Mouse (Mus musculus) MEL (cell line): ENCODE data around the gene Pten.

Experiments used
- CHD2 ChIP-seq: IDR thresholded peaks from 2 replicates; pipeline ENCODE4 v1.6.1; 2011; ENCODE audit warnings: low read length, improper control_type of control experiment
- CTCF ChIP-seq, 3 experiments: IDR thresholded peaks in 2 of 3; conservative IDR thresholded peaks in 1 of 3; 2 replicates each; pipeline ENCODE4 v1.5.1; 2011 to 2012; ENCODE audit warnings: low read length in 3 of 3, low read depth in 2 of 3, mild to moderate bottlenecking in 2 of 3, improper control_type of control experiment in 1 of 3, inconsistent platforms in 1 of 3, mixed read lengths in 1 of 3, moderate library complexity in 1 of 3; ENCODE audit not compliant: control insufficient read depth in 1 of 3, insufficient read depth in 1 of 3, poor library complexity in 1 of 3, severe bottlenecking in 1 of 3
- E2F4 ChIP-seq: IDR thresholded peaks from 2 replicates; pipeline ENCODE4 v1.6.1; 2011; ENCODE audit warnings: low read depth, low read length, improper control_type of control experiment, borderline replicate concordance
- EP300 ChIP-seq, 2 experiments: IDR thresholded peaks; 2 replicates each; pipeline ENCODE4 v1.6.1; 2011; ENCODE audit warnings: improper control_type of control experiment in 2 of 2, low read length in 2 of 2, low read depth in 1 of 2, mild to moderate bottlenecking in 1 of 2
- GATA1 ChIP-seq: IDR thresholded peaks from 2 replicates; pipeline ENCODE4 v1.6.1; 2011; ENCODE audit warnings: low read depth, low read length, improper control_type of control experiment
- HCFC1 ChIP-seq: IDR thresholded peaks from 2 replicates; pipeline ENCODE4 v1.6.1; 2012; ENCODE audit warnings: low read depth, mild to moderate bottlenecking, inconsistent platforms, low read length, improper control_type of control experiment, moderate library complexity
- KAT2A ChIP-seq: conservative IDR thresholded peaks from 2 replicates; pipeline ENCODE4 v1.6.1; 2012; ENCODE audit warnings: low read depth, low read length, improper control_type of control experiment, inconsistent platforms
- MEF2A ChIP-seq: IDR thresholded peaks from 2 replicates; pipeline ENCODE4 v1.6.1; 2014; ENCODE audit warnings: low read depth, mild to moderate bottlenecking, inconsistent platforms, low read length, improper control_type of control experiment; ENCODE audit not compliant: poor library complexity, insufficient replicate concordance, severe bottlenecking; ENCODE audit errors: extremely low read depth
- MXI1 ChIP-seq: IDR thresholded peaks from 2 replicates; pipeline ENCODE4 v1.6.1; 2011; ENCODE audit warnings: mild to moderate bottlenecking, low read depth, low read length, improper control_type of control experiment
- MYB ChIP-seq: IDR thresholded peaks from 2 replicates; pipeline ENCODE4 v1.6.1; 2011; ENCODE audit warnings: mild to moderate bottlenecking, low read depth, low read length, improper control_type of control experiment
- POLR2A ChIP-seq, 2 experiments: IDR thresholded peaks; 2 replicates each; pipeline ENCODE4 v1.6.1; 2011 to 2012; ENCODE audit warnings: low read length in 2 of 2, mild to moderate bottlenecking in 2 of 2, control low read depth in 1 of 2, improper control_type of control experiment in 1 of 2, low read depth in 1 of 2, moderate library complexity in 1 of 2; ENCODE audit not compliant: control insufficient read depth in 1 of 2, insufficient read depth in 1 of 2, poor library complexity in 1 of 2
- TBP ChIP-seq: IDR thresholded peaks from 2 replicates; pipeline ENCODE4 v1.8.0; 2011; ENCODE audit warnings: low read depth, low read length, improper control_type of control experiment
- USF2 ChIP-seq, 2 experiments: IDR thresholded peaks; 2 replicates each; pipeline ENCODE4 v1.6.1; 2011 to 2012; ENCODE audit warnings: improper control_type of control experiment in 2 of 2, low read length in 2 of 2, borderline replicate concordance in 1 of 2, inconsistent platforms in 1 of 2, low read depth in 1 of 2, mild to moderate bottlenecking in 1 of 2; ENCODE audit not compliant: insufficient read depth in 1 of 2
- ZMIZ1 ChIP-seq: IDR thresholded peaks from 2 replicates; pipeline ENCODE4 v1.6.1; 2012; ENCODE audit warnings: low read depth, mild to moderate bottlenecking, inconsistent platforms, low read length, improper control_type of control experiment, moderate library complexity

DNA sequence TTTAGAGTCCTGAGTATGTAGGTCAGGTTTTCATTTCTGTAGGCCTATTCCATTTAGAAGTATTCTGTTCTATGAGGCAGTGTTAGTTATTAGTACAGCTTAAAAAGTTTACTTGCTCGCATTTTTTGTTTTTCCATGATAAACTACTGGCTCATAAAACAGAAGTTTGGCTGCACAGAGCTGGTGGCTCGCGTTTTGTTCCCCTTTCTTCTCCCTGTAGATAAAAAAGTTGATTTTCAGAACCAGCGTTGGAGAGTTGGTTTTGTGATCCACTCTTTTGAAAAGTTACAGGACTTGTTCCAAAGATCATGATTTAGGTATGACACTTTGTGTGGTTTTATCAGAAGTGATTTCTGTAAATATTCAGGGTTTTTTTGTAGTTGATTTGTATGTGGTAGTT is 5.2 kb downstream of the Pten start:
- no peak for TF ChIP-seq MYB
- no peak for TF ChIP-seq CTCF (IDR thresholded peaks at IDR 0.05 in 2 of 3, conservative IDR thresholded peaks at IDR 0.05 in 1 of 3; ENCODE audit: control insufficient read depth in 1 of 3, insufficient read depth in 1 of 3, low read depth in 2 of 3, low read length in 3 of 3, poor library complexity in 1 of 3, severe bottlenecking in 1 of 3)
- TF ChIP-seq CHD2, result no peak
- TF ChIP-seq POLR2A (IDR thresholded peaks at IDR 0.05; ENCODE audit: control insufficient read depth in 1 of 2, insufficient read depth in 1 of 2, low read depth in 1 of 2, low read length in 2 of 2, poor library complexity in 1 of 2), result no peak
- TF ChIP-seq ZMIZ1, result no peak
- TF ChIP-seq MXI1, result peak; percentile 52; the same call in 1 of the 2 replicates
- TF ChIP-seq GATA1, result peak; percentile 57; the same call in 1 of the 2 replicates
- TF ChIP-seq MEF2A, result no peak
- TF ChIP-seq TBP, result no peak
- peak in 1 of 2 experiments; percentile 49; a peak in 2 of 4 replicates for TF ChIP-seq EP300 (IDR thresholded peaks at IDR 0.05; ENCODE audit: low read depth in 1 of 2, low read length in 2 of 2)
- TF ChIP-seq USF2 (IDR thresholded peaks at IDR 0.05; ENCODE audit: borderline replicate concordance in 1 of 2, insufficient read depth in 1 of 2, low read depth in 1 of 2, low read length in 2 of 2), result no peak
- no peak for TF ChIP-seq HCFC1
- TF ChIP-seq E2F4, result no peak
- no peak for TF ChIP-seq KAT2A
